Mouse (Mus musculus) testis, postnatal 14 days (tissue): ENCODE measurements around the gene Glrp1.
A peak's percentile ranks its signal among the peaks of the same experiment; 100 is the strongest.

Source experiments
- DNase-seq: peaks from one replicate; pipeline ENCODE4 v3.0.0; 2021; ENCODE audit warnings: low spot score

The Glrp1 gene

GRCm38 (mm10) chr1:88492415-88492814 is 17.5 kb downstream of the Glrp1 start:
- no peak for DNase-seq

GRCm38 (mm10) chr1:88491617-88492378 is 18.1 kb downstream of the Glrp1 start:
- no peak for DNase-seq

GRCm38 (mm10) chr1:88490164-88490563 is 19.7 kb downstream of the Glrp1 start:
- peak; percentile 62 for DNase-seq

- no peak for DNase-seq
Observed at GRCm38 (mm10) chr1:88488957-88489356, 20.9 kb downstream of the Glrp1 start.

- no peak for DNase-seq
Observed at GRCm38 (mm10) chr1:88486336-88486735, 23.5 kb downstream of the Glrp1 start.

- DNase-seq: no peak
Observed at GRCm38 (mm10) chr1:88484059-88484458, 25.8 kb downstream of the Glrp1 start.

GRCm38 (mm10) chr1:88482142-88483099 is 27.4 kb downstream of the Glrp1 start:
- DNase-seq: no peak

- no peak for DNase-seq
Observed at GRCm38 (mm10) chr1:88480594-88480993, 29.3 kb downstream of the Glrp1 start.

GRCm38 (mm10) chr1:88478205-88478604 is 31.7 kb downstream of the Glrp1 start:
- no peak for DNase-seq

- no peak for DNase-seq
Observed at GRCm38 (mm10) chr1:88476554-88477085, 33.2 kb downstream of the Glrp1 start.

GRCm38 (mm10) chr1:88475502-88475953 is 34.3 kb downstream of the Glrp1 start:
- peak; percentile 52 for DNase-seq

- DNase-seq: no peak
Observed at GRCm38 (mm10) chr1:88474598-88474997, 35.3 kb downstream of the Glrp1 start.

- DNase-seq: no peak
Observed at GRCm38 (mm10) chr1:88473899-88474298, 36.0 kb downstream of the Glrp1 start.

GRCm38 (mm10) chr1:88472258-88472657 is 37.6 kb downstream of the Glrp1 start:
- no peak for DNase-seq

- DNase-seq: no peak
Observed at GRCm38 (mm10) chr1:88469746-88470145, 40.1 kb downstream of the Glrp1 start.

- DNase-seq: no peak
Observed at GRCm38 (mm10) chr1:88468335-88468734, 41.5 kb downstream of the Glrp1 start.

GRCm38 (mm10) chr1:88467866-88468265 is 42.0 kb downstream of the Glrp1 start:
- DNase-seq: no peak

- DNase-seq: no peak
Observed at GRCm38 (mm10) chr1:88466325-88467064, 43.4 kb downstream of the Glrp1 start.

- DNase-seq: no peak
Observed at GRCm38 (mm10) chr1:88465722-88466121, 44.1 kb downstream of the Glrp1 start.

GRCm38 (mm10) chr1:88464109-88464905 is 45.6 kb downstream of the Glrp1 start:
- DNase-seq: no peak

- no peak for DNase-seq
Observed at GRCm38 (mm10) chr1:88463241-88463640, 46.6 kb downstream of the Glrp1 start.
